Mouse (Mus musculus) intestine, embryonic 15.5 days (tissue): ENCODE measurements around the gene Cst7. TPM values are rescaled to one million over a fixed set of nuclear protein-coding genes. Genes with fewer than 3 reads are reported as not detected.

Experiments used
- polyA plus RNA-seq: library from polyadenylated mRNA; unstranded; fragments of >200 nt; fragmentation: Nextera tagmentation; extraction: Ambion mirVana; gene quantifications from 2 replicates; pipeline ENCODE4 v1.2.1, GENCODE M21; 2015

The Cst7 gene
- polyA plus RNA-seq, 1 experiment from 2014 or later: 0.58 TPM

Other genes starting within 250 kb of the Cst7 start
- 2.5 and 4.2 TPM in 2 replicates for gene Gm10130, start 246.7 kb upstream of the Cst7 start, polyA plus RNA-seq
- 4.7 and 6.5 TPM in 2 replicates for gene 3300002I08Rik, start 207.7 kb upstream of the Cst7 start, polyA plus RNA-seq
- 5.0 and 6.4 TPM in 2 replicates for gene Zfp442, start 118.9 kb upstream of the Cst7 start, polyA plus RNA-seq
- gene Zfp345, start 85.3 kb upstream of the Cst7 start, polyA plus RNA-seq: not detected in 2 replicates
- 36.3 and 38.7 TPM in 2 replicates for gene Apmap, start 38.2 kb downstream of the Cst7 start, polyA plus RNA-seq
- 20.4 and 24.6 TPM in 2 replicates for gene Acss1, start 98.1 kb downstream of the Cst7 start, polyA plus RNA-seq
- gene Vsx1, start 118.9 kb downstream of the Cst7 start, polyA plus RNA-seq: not detected in 2 replicates
- gene Entpd6, start 178.6 kb downstream of the Cst7 start, polyA plus RNA-seq: 26.5 and 28.3 TPM in 2 replicates
- gene Pygb, start 216.3 kb downstream of the Cst7 start, polyA plus RNA-seq: 85.8 and 86.2 TPM in 2 replicates